Mouse (Mus musculus): Measurements from ENCODE around the gene Foxp1. TPM values are rescaled to one million over a fixed set of nuclear protein-coding genes. Genes with fewer than 3 reads are reported as not detected.

The Foxp1 gene
- polyA plus RNA-seq, 1 experiment: 129 TPM

DNA sequence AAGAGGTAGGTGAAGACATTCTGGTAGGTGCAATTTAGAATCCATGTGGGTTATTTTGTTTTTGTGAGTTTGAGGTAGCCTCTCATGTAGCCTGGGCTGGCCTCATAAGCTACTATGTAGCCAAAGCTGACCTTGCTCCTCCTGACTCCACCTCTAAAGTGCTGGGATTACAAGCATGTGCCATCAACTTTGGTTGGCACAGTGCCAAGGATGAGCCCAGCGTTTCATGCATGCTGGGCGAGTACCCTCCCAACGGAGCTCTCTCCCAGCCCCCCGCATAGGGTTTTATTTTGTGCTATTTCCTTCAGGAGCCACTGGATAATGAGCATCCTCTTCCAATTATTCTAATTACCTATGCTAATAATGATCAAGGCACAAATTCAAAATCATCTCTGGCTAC, 414.1 kb downstream of the Foxp1 start:
- 96% methylated on average over 4 of the region's 4 CpGs for WGBS
- TF ChIP-seq CTCF (IDR thresholded peaks at IDR 0.05; ENCODE audit: borderline replicate concordance, control insufficient read depth, extremely low read depth, insufficient read depth, low read length, poor library complexity) (no peak), POLR2A (IDR thresholded peaks at IDR 0.05; ENCODE audit: control insufficient read depth, extremely low read depth, insufficient read depth, low read length, poor library complexity) (no peak)
- no peak for DNase-seq
- Histone ChIP-seq H3K4me1 (replicated peaks; ENCODE audit: control insufficient read depth, insufficient read depth, low read length) (no peaks in the 10 kb centered on the region), H3K36me3 (ENCODE audit: control insufficient read depth, insufficient read depth, low read length) (no peaks in the 10 kb centered on the region), H3K27ac (ENCODE audit: control insufficient read depth, insufficient read depth, low read length) (no peak overlapping the region), H3K4me3 (ENCODE audit: control insufficient read depth, insufficient read depth, low read length) (no peak overlapping the region), H3K27me3 (ENCODE audit: control insufficient read depth, insufficient read depth, low read length) (no peaks in the 10 kb centered on the region)

DNA sequence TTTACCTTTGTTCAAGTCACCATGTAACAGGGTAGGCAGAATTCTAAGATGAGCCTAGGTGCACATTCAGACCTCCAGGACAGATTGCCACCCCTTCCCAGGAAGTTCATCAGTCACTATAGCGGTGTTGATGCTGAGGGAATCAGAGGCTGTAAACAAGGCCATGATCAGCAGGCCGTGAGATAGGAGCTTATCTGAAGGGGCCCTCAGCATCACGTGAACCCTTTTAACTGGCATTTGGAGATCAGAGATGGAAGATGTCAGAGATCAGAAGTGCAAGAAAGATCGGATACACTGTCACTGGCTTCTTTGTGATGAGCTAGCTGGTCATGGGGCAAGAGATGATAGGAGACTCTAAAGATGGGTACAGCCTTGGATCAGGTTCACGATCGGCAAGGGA, 414.8 kb downstream of the Foxp1 start:
- H3K4me3 ChIP-seq (ENCODE audit: control insufficient read depth, insufficient read depth, low read length): no peak overlapping the region
- H3K4me1 ChIP-seq (replicated peaks; ENCODE audit: control insufficient read depth, insufficient read depth, low read length): no peaks in the 10 kb centered on the region
- no peaks in the 10 kb centered on the region for H3K36me3 ChIP-seq (ENCODE audit: control insufficient read depth, insufficient read depth, low read length)
- TF ChIP-seq CTCF (IDR thresholded peaks at IDR 0.05; ENCODE audit: borderline replicate concordance, control insufficient read depth, extremely low read depth, insufficient read depth, low read length, poor library complexity) (no peak), POLR2A (IDR thresholded peaks at IDR 0.05; ENCODE audit: control insufficient read depth, extremely low read depth, insufficient read depth, low read length, poor library complexity) (no peak)
- no peak for DNase-seq
- WGBS: 97% methylated on average over 6 of the region's 6 CpGs
- H3K27me3 ChIP-seq (ENCODE audit: control insufficient read depth, insufficient read depth, low read length): no peaks in the 10 kb centered on the region
- H3K27ac ChIP-seq (ENCODE audit: control insufficient read depth, insufficient read depth, low read length): no peak overlapping the region

DNA sequence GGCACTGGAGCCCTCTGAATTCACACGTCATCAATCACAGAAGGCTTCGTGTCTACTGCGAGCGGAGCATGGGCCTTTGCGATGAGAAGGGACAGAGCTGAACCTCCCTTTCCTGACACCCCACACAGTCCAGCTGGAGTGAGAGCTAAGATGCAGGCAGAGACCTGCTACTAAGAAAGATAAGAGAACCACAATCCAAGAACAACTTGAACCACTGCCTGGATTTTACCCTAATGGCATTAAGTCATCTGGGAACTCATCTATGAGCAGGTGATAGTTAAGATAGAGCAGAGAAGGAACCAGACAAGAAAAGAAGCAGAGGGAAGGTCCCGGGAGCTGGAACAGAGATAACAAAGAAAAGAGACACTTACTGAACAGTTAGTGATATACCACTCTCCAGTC, 415.4 kb downstream of the Foxp1 start:
- Histone ChIP-seq H3K4me1 (replicated peaks; ENCODE audit: control insufficient read depth, insufficient read depth, low read length) (no peaks in the 10 kb centered on the region), H3K27ac (ENCODE audit: control insufficient read depth, insufficient read depth, low read length) (no peak overlapping the region), H3K27me3 (ENCODE audit: control insufficient read depth, insufficient read depth, low read length) (no peaks in the 10 kb centered on the region), H3K36me3 (ENCODE audit: control insufficient read depth, insufficient read depth, low read length) (no peaks in the 10 kb centered on the region), H3K4me3 (ENCODE audit: control insufficient read depth, insufficient read depth, low read length) (no peak overlapping the region)
- 91% methylated on average over 6 of the region's 6 CpGs for WGBS
- TF ChIP-seq CTCF (IDR thresholded peaks at IDR 0.05; ENCODE audit: borderline replicate concordance, control insufficient read depth, extremely low read depth, insufficient read depth, low read length, poor library complexity) (no peak), POLR2A (IDR thresholded peaks at IDR 0.05; ENCODE audit: control insufficient read depth, extremely low read depth, insufficient read depth, low read length, poor library complexity) (no peak)
- DNase-seq: no peak

- Histone ChIP-seq H3K27ac (ENCODE audit: control insufficient read depth, insufficient read depth, low read length) (no peak overlapping the region), H3K36me3 (ENCODE audit: control insufficient read depth, insufficient read depth, low read length) (no peaks in the 10 kb centered on the region)
- WGBS: 87% methylated on average over 4 of the region's 4 CpGs
Measured at GRCm38 (mm10) chr6:99105979-99106378, 416.5 kb downstream of the Foxp1 start.

DNA sequence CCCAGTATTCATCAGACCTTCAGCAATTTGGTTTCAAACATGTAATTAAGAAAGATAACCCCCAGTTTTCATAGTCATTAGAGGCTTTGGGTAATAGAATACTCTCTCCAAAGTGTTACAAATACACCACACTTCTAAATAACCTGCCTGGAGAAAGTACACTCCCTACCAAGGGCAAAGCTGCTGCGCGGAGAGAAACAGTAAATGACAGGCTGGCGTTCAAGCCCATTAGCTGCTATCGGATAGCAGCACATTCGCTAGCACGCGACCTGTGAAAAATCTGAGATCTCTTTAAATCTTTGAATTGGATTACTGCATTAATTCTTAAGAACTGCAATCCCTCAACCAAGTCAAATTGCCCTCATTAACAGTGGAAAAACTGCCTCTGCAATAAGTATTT, 418.1 kb downstream of the Foxp1 start:
- 96% methylated on average over 7 of the region's 7 CpGs for WGBS
- H3K36me3 ChIP-seq (ENCODE audit: control insufficient read depth, insufficient read depth, low read length): no peaks in the 10 kb centered on the region
- H3K27me3 ChIP-seq (ENCODE audit: control insufficient read depth, insufficient read depth, low read length): no peaks in the 10 kb centered on the region
- TF ChIP-seq POLR2A (IDR thresholded peaks at IDR 0.05; ENCODE audit: control insufficient read depth, extremely low read depth, insufficient read depth, low read length, poor library complexity) (no peak), CTCF (IDR thresholded peaks at IDR 0.05; ENCODE audit: borderline replicate concordance, control insufficient read depth, extremely low read depth, insufficient read depth, low read length, poor library complexity) (no peak)
- no peak overlapping the region for H3K4me3 ChIP-seq (ENCODE audit: control insufficient read depth, insufficient read depth, low read length)
- no peak overlapping the region for H3K27ac ChIP-seq (ENCODE audit: control insufficient read depth, insufficient read depth, low read length)
- no peaks in the 10 kb centered on the region; the same call in 1 of the 2 replicates for H3K4me1 ChIP-seq (replicated peaks; ENCODE audit: control insufficient read depth, insufficient read depth, low read length)
- DNase-seq: no peak

More at GRCm38 (mm10) chr6:99105979-99106378, 416.5 kb downstream of the Foxp1 start:
- no peak for DNase-seq
- TF ChIP-seq POLR2A (IDR thresholded peaks at IDR 0.05; ENCODE audit: control insufficient read depth, extremely low read depth, insufficient read depth, low read length, poor library complexity): no peak
- TF ChIP-seq CTCF (IDR thresholded peaks at IDR 0.05; ENCODE audit: borderline replicate concordance, control insufficient read depth, extremely low read depth, insufficient read depth, low read length, poor library complexity): no peak
- Histone ChIP-seq H3K4me3 (ENCODE audit: control insufficient read depth, insufficient read depth, low read length) (no peak overlapping the region), H3K4me1 (replicated peaks; ENCODE audit: control insufficient read depth, insufficient read depth, low read length) (no peaks in the 10 kb centered on the region), H3K27me3 (ENCODE audit: control insufficient read depth, insufficient read depth, low read length) (no peaks in the 10 kb centered on the region)

DNA sequence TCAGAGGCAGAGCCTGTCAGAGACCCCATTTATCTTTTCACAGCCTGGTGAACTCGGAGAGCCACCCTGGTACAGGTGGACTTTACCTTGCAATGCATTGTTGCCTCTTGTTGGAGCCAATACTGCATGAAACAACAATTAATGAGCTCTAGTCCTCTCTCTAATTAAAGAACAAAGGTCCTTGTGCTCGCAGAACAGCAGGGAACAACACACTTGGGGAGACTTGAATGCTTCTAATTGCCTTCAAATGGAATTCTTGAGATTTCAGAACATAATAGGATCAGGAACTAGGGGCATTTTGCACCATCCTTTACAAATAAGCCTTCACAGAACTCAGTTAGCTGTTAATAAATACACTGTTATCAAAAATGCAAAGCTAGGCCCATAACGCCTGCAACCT, 418.6 kb downstream of the Foxp1 start:
- TF ChIP-seq CTCF (IDR thresholded peaks at IDR 0.05; ENCODE audit: borderline replicate concordance, control insufficient read depth, extremely low read depth, insufficient read depth, low read length, poor library complexity): no peak
- TF ChIP-seq POLR2A (IDR thresholded peaks at IDR 0.05; ENCODE audit: control insufficient read depth, extremely low read depth, insufficient read depth, low read length, poor library complexity): no peak
- WGBS: 98% methylated on average over 3 of the region's 3 CpGs
- H3K4me3 ChIP-seq (ENCODE audit: control insufficient read depth, insufficient read depth, low read length): no peak overlapping the region
- H3K27ac ChIP-seq (ENCODE audit: control insufficient read depth, insufficient read depth, low read length): no peak overlapping the region
- DNase-seq: no peak
- no peaks in the 10 kb centered on the region for H3K27me3 ChIP-seq (ENCODE audit: control insufficient read depth, insufficient read depth, low read length)
- H3K4me1 ChIP-seq (replicated peaks; ENCODE audit: control insufficient read depth, insufficient read depth, low read length): no peaks in the 10 kb centered on the region; the same call in 1 of the 2 replicates
- H3K36me3 ChIP-seq (ENCODE audit: control insufficient read depth, insufficient read depth, low read length): no peaks in the 10 kb centered on the region

DNA sequence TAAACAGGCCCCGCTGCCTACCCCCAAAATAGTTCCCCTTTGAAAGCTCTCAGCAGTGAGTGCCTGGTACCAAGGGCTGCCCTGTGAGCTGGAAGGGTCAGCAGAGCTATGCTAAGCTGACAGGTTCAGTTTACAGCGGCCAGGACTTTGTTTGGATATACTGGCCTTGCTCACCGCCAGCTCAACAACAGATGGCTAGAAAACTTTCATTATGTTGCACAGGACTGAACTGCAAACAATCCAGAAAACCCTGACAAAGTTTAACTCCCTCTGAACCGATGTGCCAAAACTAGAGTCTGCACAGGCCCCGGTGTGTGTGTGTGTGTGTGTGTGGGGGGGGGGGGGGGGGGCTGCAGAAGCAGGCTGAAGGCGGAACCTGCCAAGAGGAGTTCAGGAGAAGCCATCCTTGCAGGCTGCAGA, 421.0 kb downstream of the Foxp1 start:
- Histone ChIP-seq H3K27me3 (ENCODE audit: control insufficient read depth, insufficient read depth, low read length) (no peaks in the 10 kb centered on the region), H3K4me3 (ENCODE audit: control insufficient read depth, insufficient read depth, low read length) (no peak overlapping the region), H3K4me1 (replicated peaks; ENCODE audit: control insufficient read depth, insufficient read depth, low read length) (peaks cover 8% of the 10 kb centered on the region), H3K36me3 (ENCODE audit: control insufficient read depth, insufficient read depth, low read length) (no peaks in the 10 kb centered on the region), H3K27ac (ENCODE audit: control insufficient read depth, insufficient read depth, low read length) (no peak overlapping the region)
- TF ChIP-seq POLR2A (IDR thresholded peaks at IDR 0.05; ENCODE audit: control insufficient read depth, extremely low read depth, insufficient read depth, low read length, poor library complexity) (no peak), CTCF (IDR thresholded peaks at IDR 0.05; ENCODE audit: borderline replicate concordance, control insufficient read depth, extremely low read depth, insufficient read depth, low read length, poor library complexity) (no peak)
- DNase-seq: no peak
- 79% methylated on average over 6 of the region's 6 CpGs for WGBS
